Mouse (Mus musculus): Measurements from ENCODE around the gene Gm49450.
A peak's percentile ranks its signal among the peaks of the same experiment; 100 is the strongest.
"Not testable (repeated sequence)": the region's sequence is repeated elsewhere in the genome, so short reads cannot be mapped to it uniquely, and the experiment has no call there.

Gene Gm49450

GRCm38 (mm10) chr15:98923031-98923537, 30.3 kb downstream of the Gm49450 start:
- no peak for DNase-seq (ENCODE audit: low spot score)

GRCm38 (mm10) chr15:98922581-98922980, 30.8 kb downstream of the Gm49450 start:
- DNase-seq (ENCODE audit: low spot score): peak; percentile 59

GRCm38 (mm10) chr15:98921510-98921909, 31.8 kb downstream of the Gm49450 start:
- no peak for DNase-seq (ENCODE audit: low spot score)

GRCm38 (mm10) chr15:98918499-98918895, 34.9 kb downstream of the Gm49450 start:
- DNase-seq (ENCODE audit: low spot score): not testable (repeated sequence)

- DNase-seq (ENCODE audit: low spot score): peak; percentile 100
Measured at GRCm38 (mm10) chr15:98917538-98918498, 35.5 kb downstream of the Gm49450 start, which contains the start of gene Lmbr1l. Gene Lmbr1l, minus strand, starts transcription at chr15:98918231.

GRCm38 (mm10) chr15:98917091-98917490, 36.3 kb downstream of the Gm49450 start:
- DNase-seq (ENCODE audit: low spot score): peak; percentile 63

GRCm38 (mm10) chr15:98916016-98916415, 37.3 kb downstream of the Gm49450 start:
- DNase-seq (ENCODE audit: low spot score): no peak

GRCm38 (mm10) chr15:98914903-98915302, 38.4 kb downstream of the Gm49450 start:
- no peak for DNase-seq (ENCODE audit: low spot score)

GRCm38 (mm10) chr15:98904692-98905091, 48.7 kb downstream of the Gm49450 start:
- peak; percentile 30 for DNase-seq (ENCODE audit: low spot score)

GRCm38 (mm10) chr15:98902600-98902999, 50.8 kb downstream of the Gm49450 start:
- no peak for DNase-seq (ENCODE audit: low spot score)

GRCm38 (mm10) chr15:98901530-98901929, 51.8 kb downstream of the Gm49450 start:
- DNase-seq (ENCODE audit: low spot score): no peak

- DNase-seq (ENCODE audit: low spot score): no peak
Measured at GRCm38 (mm10) chr15:98897928-98898800, 55.2 kb downstream of the Gm49450 start, which contains the start of gene Dhh. Gene Dhh, minus strand, starts transcription at chr15:98898540.

- no peak for DNase-seq (ENCODE audit: low spot score)
Measured at GRCm38 (mm10) chr15:98897495-98897894, 55.9 kb downstream of the Gm49450 start.

- DNase-seq (ENCODE audit: low spot score): no peak
Measured at GRCm38 (mm10) chr15:98895635-98896589, 57.4 kb downstream of the Gm49450 start.

- DNase-seq (ENCODE audit: low spot score): no peak
Measured at GRCm38 (mm10) chr15:98894746-98895634, 58.4 kb downstream of the Gm49450 start.

GRCm38 (mm10) chr15:98893940-98894745, 59.2 kb downstream of the Gm49450 start, which contains the start of gene Rhebl1:
Gene Rhebl1, minus strand, starts transcription at chr15:98894540.
- DNase-seq (ENCODE audit: low spot score): no peak

- no peak for DNase-seq (ENCODE audit: low spot score)
Measured at GRCm38 (mm10) chr15:98893036-98893435, 60.3 kb downstream of the Gm49450 start.

- DNase-seq (ENCODE audit: low spot score): peak; percentile 92
Measured at GRCm38 (mm10) chr15:98891907-98892606, 61.3 kb downstream of the Gm49450 start.
